Mouse (Mus musculus) neural tube, embryonic 15.5 days (tissue): ENCODE measurements around the gene Smcr8. TPM values are rescaled to one million over a fixed set of nuclear protein-coding genes. Genes with fewer than 3 reads are reported as not detected.
"Not testable (repeated sequence)": the region's sequence is repeated elsewhere in the genome, so short reads cannot be mapped to it uniquely, and the experiment has no call there.

Experiments
- ATAC-seq: fragments of 200-750 bp; cut with Nextera tagmentation; 2 replicates; pipeline ENCODE4 v1.8.0; 2017; ENCODE audit warnings: mild to moderate bottlenecking, moderate TSS enrichment, moderate library complexity; ENCODE audit not compliant: low FRiP score
- H3K27ac ChIP-seq: fragments of 300-500 bp; sonication (generic); replicated peaks from 2 replicates; pipeline ENCODE4 v1.5.1; 2015; ENCODE audit warnings: mild to moderate bottlenecking, inconsistent platforms
- H3K27me3 ChIP-seq: fragments of 300-500 bp; sonication (generic); replicated peaks from 2 replicates; pipeline ENCODE4 v1.6.1; 2015; ENCODE audit warnings: inconsistent platforms
- H3K36me3 ChIP-seq: fragments of 300-500 bp; sonication (generic); 2 replicates; pipeline ENCODE4 v1.6.1; 2015; ENCODE audit warnings: inconsistent platforms
- H3K4me1 ChIP-seq: fragments of 300-500 bp; sonication (generic); 2 replicates; pipeline ENCODE4 v1.6.1; 2015; ENCODE audit warnings: inconsistent platforms
- H3K4me2 ChIP-seq: fragments of 300-500 bp; sonication (generic); 2 replicates; pipeline ENCODE4 v1.6.1; 2015; ENCODE audit warnings: inconsistent platforms, mild to moderate bottlenecking, moderate library complexity
- H3K4me3 ChIP-seq: fragments of 300-500 bp; sonication (generic); replicated peaks from 2 replicates; pipeline ENCODE4 v1.5.1; 2015; ENCODE audit warnings: mild to moderate bottlenecking, inconsistent platforms
- H3K9ac ChIP-seq: fragments of 300-500 bp; sonication (generic); replicated peaks from 2 replicates; pipeline ENCODE4 v1.6.1; 2015; ENCODE audit warnings: mild to moderate bottlenecking, inconsistent platforms
- H3K9me3 ChIP-seq: fragments of 300-500 bp; sonication (generic); replicated peaks from 2 replicates; pipeline ENCODE4 v1.6.1; 2016; ENCODE audit warnings: inconsistent platforms
- WGBS: fragments of 180-500 bp; shearing (Covaris S2); methylation state at CpG from one replicate; pipeline ENCODE4 v1.1.7; 2015; ENCODE audit warnings: mixed read lengths; 5-methylcytosine and 5-hydroxymethylcytosine counted together
- polyA plus RNA-seq: library from polyadenylated mRNA; unstranded; fragments of >200 nt; fragmentation: Nextera tagmentation; extraction: Ambion mirVana; gene quantifications from 2 replicates; pipeline ENCODE4 v1.2.1, GENCODE M21; 2015

Smcr8 gene
- polyA plus RNA-seq, 1 experiment from 2014 or later: 4.8 TPM

- H3K4me2 ChIP-seq: no peak overlapping the region
- no peaks in the 10 kb centered on the region for H3K27me3 ChIP-seq
- WGBS: 32% methylated on average over 1 of the region's 1 CpGs
- peaks cover 23% of the 10 kb centered on the region for H3K4me1 ChIP-seq
- peaks cover 71% of the 10 kb centered on the region for H3K36me3 ChIP-seq
- no peak overlapping the region for H3K4me3 ChIP-seq
- no peak overlapping the region; the same call in 1 of the 2 replicates for H3K9ac ChIP-seq
- ATAC-seq: no peak
- no peak overlapping the region for H3K27ac ChIP-seq
- no peaks in the 10 kb centered on the region for H3K9me3 ChIP-seq
Observed at GRCm38 (mm10) chr11:60787595-60787994, 10.3 kb downstream of the Smcr8 start.

- Histone ChIP-seq H3K4me2 (no peak overlapping the region), H3K27ac (no peak overlapping the region), H3K9me3 (no peaks in the 10 kb centered on the region), H3K4me1 (peaks cover 6% of the 10 kb centered on the region), H3K9ac (no peak overlapping the region), H3K36me3 (peaks cover 45% of the 10 kb centered on the region), H3K4me3 (no peak overlapping the region), H3K27me3 (no peaks in the 10 kb centered on the region)
- WGBS: 91% methylated on average over 2 of the region's 2 CpGs
- no peak for ATAC-seq
Observed at GRCm38 (mm10) chr11:60790472-60790871, 13.1 kb downstream of the Smcr8 start.

GRCm38 (mm10) chr11:60796342-60796741 is 19.0 kb downstream of the Smcr8 start:
- no peaks in the 10 kb centered on the region for H3K9me3 ChIP-seq
- no peak overlapping the region for H3K9ac ChIP-seq
- no peaks in the 10 kb centered on the region for H3K4me1 ChIP-seq
- 94% methylated on average over 11 of the region's 11 CpGs for WGBS
- no peak overlapping the region for H3K4me3 ChIP-seq
- H3K27ac ChIP-seq: no peak overlapping the region
- no peaks in the 10 kb centered on the region for H3K36me3 ChIP-seq
- no peaks in the 10 kb centered on the region for H3K27me3 ChIP-seq
- H3K4me2 ChIP-seq: no peak overlapping the region
- ATAC-seq: no peak

- Histone ChIP-seq H3K4me3 (no peak overlapping the region), H3K9ac (no peak overlapping the region), H3K9me3 (no peaks in the 10 kb centered on the region), H3K4me2 (no peak overlapping the region), H3K36me3 (no peaks in the 10 kb centered on the region), H3K27me3 (no peaks in the 10 kb centered on the region), H3K27ac (no peak overlapping the region), H3K4me1 (no peaks in the 10 kb centered on the region)
- 89% methylated on average over 4 of the region's 4 CpGs for WGBS
- ATAC-seq: no peak
Observed at GRCm38 (mm10) chr11:60799977-60800376, 22.7 kb downstream of the Smcr8 start.

GRCm38 (mm10) chr11:60800892-60801291 is 23.6 kb downstream of the Smcr8 start:
- H3K4me1 ChIP-seq: no peaks in the 10 kb centered on the region
- no peak overlapping the region for H3K4me3 ChIP-seq
- no peak overlapping the region for H3K27ac ChIP-seq
- H3K9ac ChIP-seq: no peak overlapping the region
- ATAC-seq: no peak
- no peaks in the 10 kb centered on the region for H3K36me3 ChIP-seq
- 93% methylated on average over 1 of the region's 1 CpGs for WGBS
- no peak overlapping the region for H3K4me2 ChIP-seq
- H3K9me3 ChIP-seq: no peaks in the 10 kb centered on the region
- no peaks in the 10 kb centered on the region for H3K27me3 ChIP-seq

- no peaks in the 10 kb centered on the region for H3K27me3 ChIP-seq
- no peak for ATAC-seq
- no peak overlapping the region for H3K27ac ChIP-seq
- no peaks in the 10 kb centered on the region for H3K36me3 ChIP-seq
- H3K9ac ChIP-seq: no peak overlapping the region
- no peak overlapping the region for H3K4me3 ChIP-seq
- no peak overlapping the region for H3K4me2 ChIP-seq
- 79% methylated on average over 4 of the region's 4 CpGs for WGBS
- no peaks in the 10 kb centered on the region for H3K9me3 ChIP-seq
- peaks cover 8% of the 10 kb centered on the region; the same call in 1 of the 2 replicates for H3K4me1 ChIP-seq
Observed at GRCm38 (mm10) chr11:60808286-60809070, 31.2 kb downstream of the Smcr8 start.

GRCm38 (mm10) chr11:60809546-60809945 is 32.2 kb downstream of the Smcr8 start:
- ATAC-seq: no peak
- Histone ChIP-seq H3K36me3 (no peaks in the 10 kb centered on the region), H3K27ac (no peak overlapping the region), H3K4me2 (no peak overlapping the region), H3K27me3 (no peaks in the 10 kb centered on the region), H3K9ac (no peak overlapping the region), H3K4me1 (peaks cover 8% of the 10 kb centered on the region; the same call in 1 of the 2 replicates), H3K4me3 (no peak overlapping the region), H3K9me3 (no peaks in the 10 kb centered on the region)
- whole genome bisulfite sequencing: 76% methylated on average over 1 of the region's 1 CpGs

- Histone ChIP-seq H3K27ac (no peak overlapping the region), H3K36me3 (no peaks in the 10 kb centered on the region), H3K27me3 (no peaks in the 10 kb centered on the region), H3K4me1 (peaks cover 8% of the 10 kb centered on the region; the same call in 1 of the 2 replicates), H3K9ac (no peak overlapping the region; the same call in 1 of the 2 replicates), H3K9me3 (no peaks in the 10 kb centered on the region), H3K4me3 (peak overlapping the region; percentile 50), H3K4me2 (peak overlapping the region; percentile 97)
- ATAC-seq: no peak
- 15% methylated on average over 14 of the region's 14 CpGs for WGBS
Observed at GRCm38 (mm10) chr11:60810046-60810965, 33.0 kb downstream of the Smcr8 start.

- ATAC-seq: peak; percentile 98
- under 1% methylated on average over 29 of the region's 29 CpGs for whole genome bisulfite sequencing
- Histone ChIP-seq H3K9ac (no peak overlapping the region; the same call in 1 of the 2 replicates), H3K27me3 (no peaks in the 10 kb centered on the region), H3K27ac (no peak overlapping the region), H3K4me2 (peak overlapping the region; percentile 97), H3K4me1 (peaks cover 8% of the 10 kb centered on the region; the same call in 1 of the 2 replicates), H3K9me3 (no peaks in the 10 kb centered on the region), H3K4me3 (peak overlapping the region; percentile 50), H3K36me3 (no peaks in the 10 kb centered on the region)
Observed at GRCm38 (mm10) chr11:60811054-60811460, 33.7 kb downstream of the Smcr8 start.

GRCm38 (mm10) chr11:60811618-60812017 is 34.3 kb downstream of the Smcr8 start, which contains the start of gene Shmt1:
Shmt1 (minus strand) TSS chr11:60811718.
- WGBS: 28% methylated on average over 6 of the region's 6 CpGs
- ATAC-seq, H3K4me1 ChIP-seq, H3K9ac ChIP-seq, H3K27ac ChIP-seq, H3K27me3 ChIP-seq, H3K9me3 ChIP-seq, H3K36me3 ChIP-seq: not testable (repeated sequence)
- Histone ChIP-seq H3K4me3 (peak within 1 kb of the TSS; percentile 50), H3K4me2 (peak within 1 kb of the TSS; percentile 97)

GRCm38 (mm10) chr11:60816398-60816797 is 39.1 kb downstream of the Smcr8 start:
- Histone ChIP-seq H3K4me3 (no peak overlapping the region), H3K36me3 (no peaks in the 10 kb centered on the region), H3K27me3 (no peaks in the 10 kb centered on the region), H3K4me1 (0 out of 2 replicates have a peak, but pooled peaks cover under 1% of the 10 kb centered on the region), H3K9ac (no peak overlapping the region), H3K9me3 (no peaks in the 10 kb centered on the region), H3K4me2 (no peak overlapping the region), H3K27ac (no peak overlapping the region)
- WGBS: 71% methylated on average over 5 of the region's 5 CpGs
- ATAC-seq: no peak
